Mouse (Mus musculus) splenic B cell, adult 2 months (primary cell): Measurements from ENCODE around the gene Sv2c.
A peak's percentile ranks its signal among the peaks of the same experiment; 100 is the strongest.

ENCODE experiments used
- DNase-seq: peaks from one replicate; pipeline ENCODE4 v3.0.0-alpha.2; 2011; ENCODE audit warnings: low read depth, low spot score
- H3K27me3 ChIP-seq: 2 replicates; pipeline ENCODE4 v1.6.1; 2012; ENCODE audit warnings: mild to moderate bottlenecking, low read length, moderate library complexity, mixed read lengths; ENCODE audit not compliant: control insufficient read depth, poor library complexity, insufficient read depth, severe bottlenecking
- H3K36me3 ChIP-seq: 2 replicates; pipeline ENCODE4 v1.6.1; 2012; ENCODE audit warnings: mild to moderate bottlenecking, low read length, moderate library complexity, mixed read lengths; ENCODE audit not compliant: control insufficient read depth, poor library complexity, insufficient read depth, severe bottlenecking

Gene Sv2c

DNA sequence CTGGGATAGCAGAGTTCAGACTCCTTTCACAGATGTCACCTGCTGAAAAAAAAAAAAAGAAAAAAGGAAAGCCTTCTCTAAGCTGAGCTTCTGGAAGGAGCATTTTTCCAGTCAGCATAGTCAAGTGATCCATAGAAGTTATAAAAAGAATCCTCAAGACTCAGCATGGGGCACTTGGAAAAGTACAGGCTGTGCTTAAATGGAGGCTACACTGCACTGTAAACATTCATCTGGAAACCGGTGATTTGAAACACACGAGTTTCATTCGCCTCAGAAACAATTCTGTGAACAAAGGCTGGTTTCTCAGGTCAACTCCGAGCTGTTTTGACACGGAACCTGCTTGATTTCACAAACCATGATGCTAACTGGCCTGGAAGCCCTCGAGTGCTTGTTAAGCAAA lies 165.6 kb downstream of the Sv2c start:
- no peaks in the 10 kb centered on the region for H3K36me3 ChIP-seq
- DNase-seq: no peak
- H3K27me3 ChIP-seq: no peaks in the 10 kb centered on the region

DNA sequence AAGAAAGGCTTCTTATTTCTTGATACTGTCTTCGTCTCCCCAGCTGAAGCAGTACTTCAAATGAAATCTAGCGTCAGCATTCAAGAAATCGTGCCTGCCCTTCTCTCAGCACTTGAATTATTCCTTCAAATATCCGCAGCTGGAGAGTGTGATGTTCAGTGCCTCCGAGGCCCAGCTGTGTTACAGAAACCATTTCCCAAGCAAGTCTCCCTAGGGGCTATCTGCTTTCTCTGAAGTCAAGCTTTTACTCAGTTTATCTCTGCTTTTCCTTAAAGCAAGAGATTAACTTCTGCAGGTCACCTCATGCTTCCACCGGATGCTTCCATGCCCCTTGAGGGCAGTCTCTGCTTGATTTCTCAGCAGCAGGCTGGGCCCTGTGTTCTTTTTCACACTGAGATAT lies 166.8 kb downstream of the Sv2c start:
- Histone ChIP-seq H3K36me3 (no peaks in the 10 kb centered on the region), H3K27me3 (no peaks in the 10 kb centered on the region)
- no peak for DNase-seq

DNA sequence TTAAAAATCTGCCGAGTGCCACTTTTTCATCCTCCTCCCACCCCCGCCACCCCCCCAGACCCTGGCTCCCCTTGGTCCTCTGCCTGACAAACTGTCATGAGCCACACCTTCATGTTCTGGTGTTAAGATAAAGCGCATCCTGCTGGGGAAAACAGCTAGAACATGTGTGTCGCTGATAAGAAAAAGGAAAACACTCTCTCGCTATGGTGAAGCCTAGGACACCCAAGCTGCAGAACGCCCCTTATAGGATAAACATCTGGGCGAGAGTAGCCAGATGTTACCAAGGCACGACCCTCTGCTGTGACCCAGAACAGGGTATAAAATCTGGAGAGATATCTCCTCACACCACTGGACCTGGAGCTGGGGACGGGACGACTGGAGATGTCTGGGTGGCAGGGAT lies 167.2 kb downstream of the Sv2c start:
- Histone ChIP-seq H3K36me3 (no peaks in the 10 kb centered on the region), H3K27me3 (no peaks in the 10 kb centered on the region)
- no peak for DNase-seq

DNA sequence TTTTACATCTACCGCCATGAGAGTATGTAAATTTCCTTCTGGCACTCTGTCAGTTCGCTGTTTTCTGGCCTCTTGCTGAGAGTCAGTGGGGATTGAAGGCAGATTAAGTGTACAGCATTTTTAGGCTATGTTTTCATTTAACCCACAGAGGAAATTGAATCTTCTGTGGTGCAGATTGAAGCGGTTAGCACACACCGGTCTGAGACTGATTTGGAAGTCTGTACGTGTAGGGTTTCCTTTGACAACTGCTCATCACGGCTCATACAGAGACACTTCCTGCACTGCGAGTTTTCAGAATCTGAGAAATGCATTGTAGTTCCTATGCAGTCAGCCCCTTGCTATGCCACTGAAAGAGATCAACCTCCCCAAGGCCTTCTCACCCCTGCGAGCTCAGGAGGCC lies 168.2 kb downstream of the Sv2c start:
- Histone ChIP-seq H3K36me3 (no peaks in the 10 kb centered on the region), H3K27me3 (no peaks in the 10 kb centered on the region)
- no peak for DNase-seq

DNA sequence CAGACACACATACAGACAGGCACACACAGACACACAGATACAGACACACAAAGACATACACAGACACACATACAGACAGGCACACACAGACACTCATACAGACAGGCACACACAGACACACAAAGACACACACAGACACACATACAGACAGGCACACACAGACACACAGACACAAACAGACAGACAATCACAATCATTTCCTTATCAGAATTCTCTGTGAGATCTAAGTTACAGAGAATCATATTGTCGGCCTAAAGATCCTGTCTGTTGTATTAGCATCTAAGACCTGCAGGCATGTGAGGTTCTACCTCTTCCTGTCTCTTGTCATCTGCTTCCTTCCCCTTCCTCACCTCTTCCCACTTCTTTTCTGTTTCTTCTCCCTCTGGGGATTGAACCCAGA lies 168.7 kb downstream of the Sv2c start:
- Histone ChIP-seq H3K36me3 (no peaks in the 10 kb centered on the region), H3K27me3 (no peaks in the 10 kb centered on the region)
- no peak for DNase-seq

DNA sequence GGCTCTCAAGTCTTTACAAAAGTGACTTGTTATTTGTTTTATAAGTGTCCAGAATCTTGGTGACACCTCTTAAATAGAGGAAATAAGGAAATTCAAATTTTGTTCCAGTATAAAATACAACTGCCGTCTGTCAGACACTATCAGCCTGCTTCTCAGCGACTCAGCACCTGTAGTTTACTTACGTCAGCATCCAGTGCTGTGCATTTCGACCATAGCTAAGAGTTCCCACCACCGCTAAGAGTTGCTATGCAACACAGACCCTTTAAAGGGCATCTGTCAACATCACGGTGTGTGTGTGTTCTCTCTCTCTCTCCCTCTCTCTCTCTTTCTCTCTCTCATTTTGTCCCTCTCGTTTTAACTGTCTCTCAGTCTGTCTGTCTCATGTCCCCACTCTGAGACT lies 170.5 kb downstream of the Sv2c start:
- DNase-seq: peak; percentile 18
- no peaks in the 10 kb centered on the region for H3K27me3 ChIP-seq
- no peaks in the 10 kb centered on the region for H3K36me3 ChIP-seq

DNA sequence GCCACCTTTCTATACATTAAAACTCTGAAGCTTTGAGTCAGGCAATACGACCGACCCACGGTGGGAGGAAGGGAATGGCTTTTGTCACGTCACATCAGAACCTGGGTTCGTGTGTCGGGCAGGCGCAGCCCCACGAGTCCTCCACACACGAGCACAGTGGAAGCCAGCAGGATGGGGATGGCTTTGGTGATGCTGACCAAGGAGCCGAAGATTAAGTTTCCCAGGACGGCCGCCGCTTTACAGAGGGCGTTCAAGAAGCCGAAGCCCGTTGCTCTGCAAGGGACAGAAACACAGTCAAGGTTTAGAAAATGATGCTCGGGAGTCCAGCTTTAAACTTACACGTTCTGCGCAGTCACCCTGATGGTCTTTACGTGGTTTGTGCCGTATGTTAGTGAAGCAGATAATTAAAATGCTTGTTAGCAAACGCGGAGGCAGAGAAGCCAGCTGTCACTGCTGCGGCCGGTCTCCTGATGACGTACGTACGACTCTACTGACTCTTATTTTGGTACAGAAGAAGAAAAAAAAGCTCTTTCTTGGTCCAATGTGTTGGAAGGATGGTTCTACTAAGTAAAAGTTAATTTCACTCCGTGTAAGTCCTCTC lies 171.1 kb downstream of the Sv2c start:
- Histone ChIP-seq H3K36me3 (no peaks in the 10 kb centered on the region), H3K27me3 (no peaks in the 10 kb centered on the region)
- peak; percentile 42 for DNase-seq

DNA sequence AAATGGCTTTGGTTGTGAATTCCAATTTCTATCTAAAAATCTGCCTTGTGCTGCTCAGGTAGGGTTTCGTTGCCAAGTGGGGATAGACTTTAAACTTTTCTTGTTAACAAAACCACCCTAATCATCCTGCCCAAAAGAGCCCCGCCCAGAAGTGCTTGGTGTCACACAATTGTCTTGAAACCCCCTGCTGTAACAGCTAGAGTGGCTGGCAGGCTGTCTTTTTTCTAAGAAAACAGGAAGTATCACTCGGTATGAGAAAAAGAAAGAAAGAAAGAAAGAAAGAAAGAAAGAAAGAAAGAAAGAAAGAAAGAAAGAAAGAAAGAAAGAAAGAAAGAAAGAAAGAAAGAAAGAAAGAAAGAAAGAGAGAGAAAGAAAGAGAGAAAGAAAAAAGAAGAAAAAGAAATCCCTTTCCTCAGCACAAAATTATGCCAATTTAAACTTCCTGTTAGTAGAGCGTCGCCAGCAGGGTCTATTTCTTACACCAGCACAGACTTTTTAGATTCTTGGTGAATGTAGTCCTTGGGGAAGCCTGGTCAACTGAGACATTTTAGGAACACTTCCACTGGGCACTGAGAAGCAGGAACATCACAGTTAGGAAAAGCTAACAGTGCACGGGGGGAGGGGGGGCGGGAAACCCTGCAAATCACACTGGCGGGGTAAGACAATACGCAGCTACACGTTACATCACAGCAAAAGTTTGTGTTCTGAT lies 171.7 kb downstream of the Sv2c start:
- DNase-seq: peak; percentile 49
- Histone ChIP-seq H3K36me3 (no peaks in the 10 kb centered on the region), H3K27me3 (no peaks in the 10 kb centered on the region)

DNA sequence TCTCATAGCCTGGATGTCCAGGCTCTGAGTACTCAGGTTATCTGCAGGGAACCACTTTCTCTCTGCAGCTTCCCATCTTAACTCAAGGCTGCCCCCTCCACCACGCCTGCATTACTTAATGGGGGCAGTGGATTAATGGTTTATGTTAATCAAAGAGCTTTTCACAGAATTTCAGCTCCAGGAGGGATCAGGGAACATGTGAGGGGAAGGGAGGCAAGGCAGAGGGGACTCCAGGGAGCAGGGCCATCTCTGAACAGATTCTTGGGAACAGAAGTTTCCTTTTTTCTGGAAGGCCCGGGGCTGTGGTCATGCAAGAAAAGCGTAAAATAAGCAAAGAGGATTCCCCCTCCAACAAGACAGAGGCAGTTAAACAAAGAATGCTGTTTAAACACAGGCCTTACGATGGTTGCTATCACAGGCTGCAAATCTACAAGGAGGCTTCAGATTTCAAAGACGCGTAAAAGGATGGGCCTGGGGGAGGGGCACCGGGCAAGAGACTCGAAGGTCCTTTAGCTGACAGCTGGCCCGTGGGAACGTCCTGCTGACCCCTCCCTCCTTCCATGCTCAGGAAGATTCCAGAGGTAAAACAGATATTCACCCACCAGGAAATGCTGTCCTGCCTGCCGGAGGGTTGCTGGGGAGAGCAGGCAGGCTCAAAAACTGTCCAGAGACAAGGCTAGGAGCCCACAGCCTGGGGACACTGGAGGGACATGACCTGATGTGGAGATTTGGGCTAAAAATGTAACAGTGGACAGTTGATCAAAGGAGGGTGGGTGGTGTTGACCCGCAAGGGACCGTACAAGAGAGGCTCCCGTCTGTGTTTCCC lies 172.5 kb downstream of the Sv2c start:
- no peaks in the 10 kb centered on the region for H3K36me3 ChIP-seq
- no peak for DNase-seq
- no peaks in the 10 kb centered on the region for H3K27me3 ChIP-seq

DNA sequence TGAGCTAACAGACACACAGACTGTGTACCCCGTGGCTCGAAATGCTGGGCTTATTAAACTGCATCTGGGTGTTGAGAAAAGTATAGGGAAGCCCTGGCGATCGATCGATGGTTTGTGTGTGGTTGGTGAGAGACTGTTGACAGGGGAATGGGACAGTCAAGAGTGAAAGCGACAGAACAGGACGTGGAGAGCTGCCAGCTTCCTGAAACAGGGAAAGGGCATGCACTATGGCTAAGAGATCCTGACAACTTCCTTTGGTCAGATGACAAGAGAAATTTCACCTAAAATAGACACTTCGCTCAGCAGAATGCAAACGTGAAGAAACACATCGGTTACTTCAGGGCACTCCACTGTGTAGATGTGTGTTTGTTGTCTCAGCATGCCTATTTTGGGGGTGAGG lies 175.2 kb downstream of the Sv2c start:
- DNase-seq: no peak
- no peaks in the 10 kb centered on the region for H3K36me3 ChIP-seq
- no peaks in the 10 kb centered on the region for H3K27me3 ChIP-seq

DNA sequence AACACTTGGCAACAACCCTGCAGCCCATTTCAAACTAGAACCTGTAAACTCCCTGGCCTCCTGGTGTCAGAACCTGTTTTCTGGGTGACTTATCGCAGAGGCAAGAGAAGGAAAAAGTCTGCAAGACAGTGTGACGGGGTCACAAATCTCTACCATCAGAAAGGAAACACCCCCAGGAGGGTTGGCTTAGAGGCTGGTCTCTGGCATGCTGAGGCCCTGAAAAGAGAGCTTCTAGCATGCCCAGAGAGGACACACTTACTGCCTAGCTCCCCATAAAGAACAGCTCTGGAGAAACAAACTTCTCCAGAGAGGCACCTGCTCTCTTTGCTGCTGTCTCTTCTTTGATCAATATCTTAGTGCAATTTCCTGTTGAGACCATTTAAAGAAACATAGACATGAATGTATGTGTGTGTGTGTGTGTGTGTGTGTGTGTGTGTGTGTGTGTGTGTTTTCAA lies 176.0 kb downstream of the Sv2c start:
- no peak for DNase-seq
- Histone ChIP-seq H3K36me3 (no peaks in the 10 kb centered on the region), H3K27me3 (no peaks in the 10 kb centered on the region)

DNA sequence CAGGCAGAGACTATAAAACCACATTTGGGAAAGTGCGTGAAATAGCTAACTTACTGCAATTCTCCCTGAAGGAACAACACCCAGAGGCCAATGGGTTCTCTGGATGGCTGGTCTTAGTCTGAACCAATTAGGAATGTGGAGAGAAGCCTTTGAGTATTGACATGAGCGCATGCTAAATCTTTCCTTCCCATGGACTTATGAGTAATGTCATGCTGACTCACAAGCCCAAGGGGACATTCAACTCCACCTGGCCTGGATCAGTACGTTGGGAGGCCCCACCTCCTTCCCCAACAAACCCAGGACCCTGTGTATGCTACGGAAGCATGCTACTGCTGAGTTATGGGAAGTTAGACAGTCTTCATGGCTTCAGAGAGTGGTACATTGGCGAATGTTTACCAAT lies 177.2 kb downstream of the Sv2c start:
- Histone ChIP-seq H3K27me3 (no peaks in the 10 kb centered on the region), H3K36me3 (no peaks in the 10 kb centered on the region)
- no peak for DNase-seq

DNA sequence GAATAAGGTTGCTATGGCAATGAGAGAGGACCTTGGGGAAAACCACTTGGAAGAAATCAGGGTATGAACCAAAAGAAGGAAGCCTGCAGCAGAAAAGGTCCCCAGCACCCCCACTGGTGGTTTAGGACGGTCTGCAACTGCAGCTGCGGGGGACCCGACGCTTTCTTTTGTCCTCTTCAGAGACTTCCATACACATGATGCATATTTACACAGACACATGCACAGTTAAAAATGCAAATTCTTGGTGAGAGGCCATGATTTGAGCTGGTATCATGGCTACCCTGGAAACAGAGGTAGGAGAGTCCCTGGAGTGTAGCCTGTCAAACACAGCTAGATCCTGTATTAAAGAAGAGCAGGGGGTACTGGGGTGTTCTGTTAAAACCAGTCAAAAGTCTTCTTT lies 178.7 kb downstream of the Sv2c start:
- Histone ChIP-seq H3K36me3 (no peaks in the 10 kb centered on the region), H3K27me3 (no peaks in the 10 kb centered on the region)
- no peak for DNase-seq

DNA sequence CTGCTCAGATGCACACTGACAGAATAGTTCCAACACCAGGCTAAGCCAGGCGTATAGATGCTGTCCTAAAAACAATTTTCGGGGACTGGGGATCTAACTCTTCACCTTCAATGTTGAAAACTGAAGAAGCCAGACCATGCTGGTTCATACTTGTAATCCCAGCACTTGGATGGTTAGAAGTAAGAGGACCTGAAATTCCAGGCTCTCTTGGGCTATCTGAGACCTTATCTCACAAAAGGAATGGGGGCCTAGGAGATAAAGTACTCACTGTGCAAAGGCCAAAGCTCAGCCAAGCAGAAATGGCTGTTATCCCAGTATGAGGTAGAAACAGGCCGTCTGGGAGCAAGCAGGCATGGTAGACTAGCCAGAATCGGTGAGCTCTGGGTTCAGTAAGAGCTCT lies 180.1 kb downstream of the Sv2c start:
- no peak for DNase-seq
- H3K27me3 ChIP-seq: no peaks in the 10 kb centered on the region

More for the DNA sequence above, 180.1 kb downstream of the Sv2c start:
- no peaks in the 10 kb centered on the region for H3K36me3 ChIP-seq
